Mouse (Mus musculus) testis, adult 2 months (tissue): ENCODE data around the gene Slc4a1.

ENCODE experiments used
- CTCF ChIP-seq: fragments of 200-500 bp; IDR thresholded peaks from 2 replicates; pipeline ENCODE4 v1.5.1; 2012; ENCODE audit warnings: low read depth, mild to moderate bottlenecking, inconsistent platforms, low read length, moderate library complexity; ENCODE audit not compliant: control insufficient read depth, insufficient read depth, insufficient replicate concordance
- POLR2A ChIP-seq: fragments of 200-500 bp; IDR thresholded peaks from 2 replicates; pipeline ENCODE4 v1.6.1; 2012; ENCODE audit warnings: low read depth, mild to moderate bottlenecking, inconsistent platforms, low read length, moderate library complexity; ENCODE audit not compliant: control insufficient read depth

DNA sequence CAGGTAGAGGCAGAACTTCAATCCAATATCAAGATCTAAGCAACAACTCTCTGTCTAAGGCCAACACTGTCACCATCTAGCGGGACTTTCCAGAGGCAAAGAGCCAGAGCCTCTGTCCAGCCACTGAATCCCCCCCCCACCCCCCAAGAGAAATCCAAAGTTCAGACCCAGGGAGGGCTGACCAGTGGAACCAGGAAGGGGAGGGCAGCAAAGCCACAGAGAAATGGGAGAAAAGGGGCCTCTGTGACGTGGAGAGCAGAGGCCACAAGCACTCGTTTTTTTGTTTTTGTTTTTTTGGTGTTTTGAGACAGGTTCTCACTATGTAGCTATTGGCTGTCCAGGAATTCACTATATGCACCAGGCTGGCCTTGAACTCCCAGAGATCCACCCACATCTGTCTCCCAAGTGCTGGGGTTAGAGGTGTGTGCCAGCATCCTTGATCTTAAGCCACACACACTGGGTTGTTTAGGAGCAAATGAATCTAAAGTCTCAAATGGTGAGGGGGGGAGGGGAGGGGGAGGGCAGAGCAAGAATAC, 43.9 kb upstream of the Slc4a1 start:
- TF ChIP-seq CTCF (no peak), POLR2A (no peak)
